In genomic region chr17:28931436-28932211, GRCm38 (mm10) we compare ENCODE assay signal across 14 mouse cellular contexts. TPM values are rescaled to one million over a fixed set of nuclear protein-coding genes. Genes with fewer than 3 reads are reported as not detected.
DNase-seq lines count a peak whose midpoint lies in the region; ATAC-seq lines count a peak whose summit lies in the region.
"Had no signal": no experiment of that assay in that cellular context is flagged by ENCODE, and none has a peak within 500 bp of the region (broad histone marks: within the 10 kb centered on the region; RNA-seq: fewer than 3 reads in every experiment).

No protein-coding gene starts in this region.

- H3K27me3 ChIP-seq in kidney, embryonic 14.5 days (ENCODE audit: control insufficient read depth, insufficient read depth, low read length) = no peaks in the 10 kb centered on the region
- H3K27me3 ChIP-seq in liver, embryonic 12.5 days (replicated peaks) = no peaks in the 10 kb centered on the region

- H3K4me1 ChIP-seq in kidney, embryonic 14.5 days (ENCODE audit: control insufficient read depth, insufficient read depth, low read length) = peaks cover 18% of the 10 kb centered on the region
- H3K4me1 ChIP-seq in liver, embryonic 12.5 days = peaks cover 81% of the 10 kb centered on the region

- no peak overlapping the region for H3K4me3 ChIP-seq in kidney, embryonic 14.5 days (ENCODE audit: low read length)
- no peak overlapping the region for H3K4me3 ChIP-seq in liver, embryonic 12.5 days
- H3K4me3 ChIP-seq: layer of hippocampus, adult 2 months had no signal

- ATAC-seq in kidney, embryonic 14.5 days (ENCODE audit: low FRiP score, low TSS enrichment) = no peak
- ATAC-seq in liver, embryonic 12.5 days = no peak
- ATAC-seq: activated CD4-positive, CD25-positive, alpha-beta regulatory T cell, adult 4 months had no signal

- no peak overlapping the region for H3K4me2 ChIP-seq in kidney, embryonic 14.5 days (replicated peaks; ENCODE audit: low read depth, low read length)
- H3K4me2 ChIP-seq in liver, embryonic 12.5 days = peak overlapping the region; percentile 3; the same call in 1 of the 2 replicates

- H3K27ac ChIP-seq in kidney, embryonic 14.5 days (ENCODE audit: low read depth, low read length) = peak overlapping the region; percentile 97
- peak overlapping the region; percentile 98 for H3K27ac ChIP-seq in liver, embryonic 12.5 days
- H3K27ac ChIP-seq: macrophage had no signal

- no peaks in the 10 kb centered on the region for H3K36me3 ChIP-seq in kidney, embryonic 14.5 days (ENCODE audit: control insufficient read depth, insufficient read depth, low read length)
- no peaks in the 10 kb centered on the region for H3K36me3 ChIP-seq in liver, embryonic 12.5 days

- 76% methylated on average over 18 of the region's 18 CpGs for WGBS in kidney, embryonic 14.5 days
- 83% methylated on average over 18 of the region's 18 CpGs for WGBS in liver, embryonic 12.5 days (ENCODE audit: insufficient replicate concordance)

- H3K9me3 ChIP-seq in kidney, embryonic 14.5 days (ENCODE audit: control insufficient read depth, low read length) = no peaks in the 10 kb centered on the region
- peaks cover 1% of the 10 kb centered on the region; the same call in 1 of the 2 replicates for H3K9me3 ChIP-seq in liver, embryonic 12.5 days (replicated peaks)

- no peak overlapping the region for H3K9ac ChIP-seq in kidney, embryonic 14.5 days (ENCODE audit: low read depth, low read length)
- H3K9ac ChIP-seq in liver, embryonic 12.5 days = peak overlapping the region; percentile 79
- H3K9ac ChIP-seq: forebrain, postnatal 0 days had no signal

- DNase-seq in adrenal gland, adult 2 months = peak; percentile 33
- DNase-seq in adrenal gland, postnatal 10 days = no peak
- no peak for DNase-seq in kidney, postnatal 4 days
- peak; percentile 49 for DNase-seq in adipocyte (ENCODE audit: low spot score)
- no peak for DNase-seq in testis, postnatal 10 days (ENCODE audit: low spot score)
- DNase-seq in B cell, adult 2 months = no peak

RNA-seq across cellular contexts. Expression of gene Pxt1, which starts 12.0 kb away (rescaled TPM):
- total RNA-seq in adrenal gland, adult 2 months (2021) = not detected
- polyA plus RNA-seq in adrenal gland, adult 2 months (2012; rRNA removed) = 0.80 and 1.0 TPM in 2 replicates
- under 1 TPM; 0.90 to 0.91 TPM for total RNA-seq in adrenal gland, postnatal 10 days (2021)
- polyA plus RNA-seq in kidney, embryonic 14.5 days (2014; fragmentation: Nextera tagmentation; extraction: Ambion mirVana) = 0.28 TPM in 1 of 2 replicates, not detected in the other
- 0.51 and 0.73 TPM in 2 replicates for polyA plus RNA-seq in liver, embryonic 12.5 days (2016; fragmentation: Nextera tagmentation; extraction: Ambion mirVana)
- total RNA-seq: forebrain, postnatal 0 days; layer of hippocampus, adult 2 months had no signal
- polyA plus RNA-seq: cerebellum, adult 2 months; forebrain, postnatal 0 days; macrophage; neural tube, embryonic 11.5 days had no signal

RNA-seq across cellular contexts. Expression of gene 4930539E08Rik, which starts 16.5 kb away (rescaled TPM):
- not detected for total RNA-seq in adrenal gland, adult 2 months (2021)
- polyA plus RNA-seq in adrenal gland, adult 2 months (2012; rRNA removed) = 0.03 TPM in 1 of 2 replicates, not detected in the other
- total RNA-seq in adrenal gland, postnatal 10 days (2021) = under 1 TPM; 0.09 to 0.12 TPM
- polyA plus RNA-seq in kidney, embryonic 14.5 days (2014; fragmentation: Nextera tagmentation; extraction: Ambion mirVana) = 0.46 and 0.62 TPM in 2 replicates
- 0.17 and 0.25 TPM in 2 replicates for polyA plus RNA-seq in liver, embryonic 12.5 days (2016; fragmentation: Nextera tagmentation; extraction: Ambion mirVana)

RNA-seq across cellular contexts. Expression of gene Kctd20, which starts 20.1 kb away (rescaled TPM):
- total RNA-seq in adrenal gland, adult 2 months (2021) = 10 to 100 TPM; 48.2 to 63.7 TPM
- polyA plus RNA-seq in adrenal gland, adult 2 months (2012; rRNA removed) = 23.5 and 32.7 TPM in 2 replicates
- 10 to 100 TPM; 76.1 to 76.7 TPM for total RNA-seq in adrenal gland, postnatal 10 days (2021)
- polyA plus RNA-seq in kidney, embryonic 14.5 days (2014; fragmentation: Nextera tagmentation; extraction: Ambion mirVana) = 43.4 and 83.7 TPM in 2 replicates
- 87.0 and 92.4 TPM in 2 replicates for polyA plus RNA-seq in liver, embryonic 12.5 days (2016; fragmentation: Nextera tagmentation; extraction: Ambion mirVana)

Comparison
In these comparisons a context has a peak if more than half of its experiments do, and no peak if none do; other contexts are left out.
1. DNase-seq: peak in adrenal gland, adult 2 months (single experiment) and adipocyte (single experiment); none in adrenal gland, postnatal 10 days (single experiment), kidney, postnatal 4 days (0 of 2), testis, postnatal 10 days (single experiment) and B cell, adult 2 months (0 of 2).